8 mouse cellular contexts compared by ENCODE assay signal in genomic region chr6:88189312-88190042, GRCm38 (mm10). TPM values are rescaled to one million over a fixed set of nuclear protein-coding genes. Genes with fewer than 3 reads are reported as not detected.
DNase-seq lines count a peak whose midpoint lies in the region; ATAC-seq and TF ChIP-seq lines count a peak whose summit lies in the region.

No protein-coding gene starts in this region.

- H3K4me2 ChIP-seq in heart, embryonic 14.5 days (ENCODE audit: low read length) = peak overlapping the region; percentile 85
- peak overlapping the region; percentile 76 for H3K4me2 ChIP-seq in kidney, postnatal 0 days (ENCODE audit: low read length)
- H3K4me2 ChIP-seq in midbrain, postnatal 0 days (ENCODE audit: low read depth, low read length, poor library complexity, severe bottlenecking) = peak overlapping the region; percentile 65

- peak overlapping the region; percentile 58 for H3K4me3 ChIP-seq in embryonic fibroblast, embryonic 13.5 days (ENCODE audit: insufficient read depth, low read length)
- H3K4me3 ChIP-seq in heart, embryonic 14.5 days (ENCODE audit: control insufficient read depth in 1 of 2, insufficient read depth in 1 of 2, low read depth in 1 of 2, low read length in 2 of 2) = peak overlapping the region; percentile 48 to 51
- H3K4me3 ChIP-seq in kidney, postnatal 0 days (replicated peaks; ENCODE audit: low read depth, low read length) = peak overlapping the region; percentile 45
- peak overlapping the region; percentile 47 for H3K4me3 ChIP-seq in midbrain, postnatal 0 days (ENCODE audit: low read depth, low read length)

- peak; percentile 85 for TF ChIP-seq CTCF in embryonic fibroblast, embryonic 13.5 days (IDR thresholded peaks at IDR 0.05; ENCODE audit: borderline replicate concordance, insufficient read depth, low read length)
- peak; percentile 91 for TF ChIP-seq CTCF in kidney, postnatal 0 days (IDR thresholded peaks at IDR 0.05; ENCODE audit: low read depth)
- peak; percentile 87 for TF ChIP-seq CTCF in midbrain, postnatal 0 days (IDR thresholded peaks at IDR 0.05)

- DNase-seq in CD4-positive helper T cell, adult 2 months (ENCODE audit: low read depth, low spot score) = peak; percentile 65
- peak; percentile 73 for DNase-seq in brain, adult 2 months (ENCODE audit: low read depth, low spot score)
- DNase-seq in kidney, postnatal 0 days (ENCODE audit: low spot score) = peak; percentile 71
- peak; percentile 78 for DNase-seq in liver
- DNase-seq in midbrain, postnatal 0 days (ENCODE audit: low spot score) = peak; percentile 64
- DNase-seq in splenic B cell, adult 2 months (ENCODE audit: low read depth, low spot score) = peak; percentile 57

- ATAC-seq in heart, embryonic 14.5 days (ENCODE audit: insufficient number of reproducible peaks, insufficient read depth, low FRiP score, low read depth) = peak; percentile 75
- ATAC-seq in kidney, postnatal 0 days (replicated peaks; ENCODE audit: low FRiP score, low read depth) = peak; percentile 67
- ATAC-seq in midbrain, postnatal 0 days (ENCODE audit: low FRiP score) = peak; percentile 69

- H3K36me3 ChIP-seq in heart, embryonic 14.5 days (ENCODE audit: control insufficient read depth, insufficient read depth, low read length) = no peaks in the 10 kb centered on the region
- no peaks in the 10 kb centered on the region for H3K36me3 ChIP-seq in kidney, postnatal 0 days (ENCODE audit: insufficient read depth, low read length)
- H3K36me3 ChIP-seq in midbrain, postnatal 0 days (ENCODE audit: insufficient read depth, low read length) = no peaks in the 10 kb centered on the region
- H3K36me3 ChIP-seq in splenic B cell, adult 2 months (ENCODE audit: control insufficient read depth, insufficient read depth, low read length, poor library complexity, severe bottlenecking) = no peaks in the 10 kb centered on the region

- WGBS in heart, embryonic 14.5 days = 1% methylated on average over 56 of the region's 56 CpGs
- WGBS in kidney, postnatal 0 days = 1% methylated on average over 56 of the region's 56 CpGs
- 2% methylated on average over 55 of the region's 56 CpGs for WGBS in midbrain, postnatal 0 days

- H3K4me1 ChIP-seq in embryonic fibroblast, embryonic 13.5 days (ENCODE audit: control insufficient read depth, insufficient read depth, low read length) = no peaks in the 10 kb centered on the region
- peaks cover 13 to 27% of the 10 kb centered on the region in 2 experiments for H3K4me1 ChIP-seq in heart, embryonic 14.5 days (ENCODE audit: control insufficient read depth in 2 of 2, insufficient read depth in 2 of 2, low read length in 2 of 2)
- peaks cover 14% of the 10 kb centered on the region for H3K4me1 ChIP-seq in kidney, postnatal 0 days (replicated peaks; ENCODE audit: insufficient read depth, low read length)
- 0 out of 2 replicates have a peak, but pooled peaks cover 2% of the 10 kb centered on the region for H3K4me1 ChIP-seq in midbrain, postnatal 0 days (ENCODE audit: insufficient read depth, low read length)

- no peaks in the 10 kb centered on the region for H3K9me3 ChIP-seq in heart, embryonic 14.5 days (ENCODE audit: control insufficient read depth, low read length)
- H3K9me3 ChIP-seq in kidney, postnatal 0 days (replicated peaks; ENCODE audit: low read length) = no peaks in the 10 kb centered on the region
- no peaks in the 10 kb centered on the region for H3K9me3 ChIP-seq in midbrain, postnatal 0 days (ENCODE audit: low read length)

- H3K27me3 ChIP-seq in heart, embryonic 14.5 days (ENCODE audit: control insufficient read depth, insufficient read depth, low read length) = peaks cover 81% of the 10 kb centered on the region
- H3K27me3 ChIP-seq in kidney, postnatal 0 days (ENCODE audit: insufficient read depth, low read length) = peaks cover 58% of the 10 kb centered on the region
- H3K27me3 ChIP-seq in midbrain, postnatal 0 days (ENCODE audit: insufficient read depth, low read length) = peaks cover 40% of the 10 kb centered on the region
- H3K27me3 ChIP-seq in splenic B cell, adult 2 months (ENCODE audit: control insufficient read depth, insufficient read depth, low read length, poor library complexity, severe bottlenecking) = no peaks in the 10 kb centered on the region

- H3K27ac ChIP-seq in embryonic fibroblast, embryonic 13.5 days (ENCODE audit: insufficient read depth, low read length) = no peak overlapping the region
- no peak overlapping the region for H3K27ac ChIP-seq in heart, embryonic 14.5 days (replicated peaks in 1 of 2; ENCODE audit: control insufficient read depth in 1 of 2, insufficient read depth in 1 of 2, low read depth in 2 of 2, low read length in 2 of 2)
- H3K27ac ChIP-seq in kidney, postnatal 0 days = no peak overlapping the region
- H3K27ac ChIP-seq in midbrain, postnatal 0 days (ENCODE audit: low read depth, low read length) = no peak overlapping the region

- no peak for TF ChIP-seq POLR2A in embryonic fibroblast, embryonic 13.5 days (IDR thresholded peaks at IDR 0.05; ENCODE audit: low read depth, low read length)

- H3K9ac ChIP-seq in heart, embryonic 14.5 days (ENCODE audit: low read length) = peak overlapping the region; percentile 46; the same call in 1 of the 2 replicates
- no peak overlapping the region for H3K9ac ChIP-seq in kidney, postnatal 0 days (ENCODE audit: low read depth, low read length)
- peak overlapping the region; percentile 44 for H3K9ac ChIP-seq in midbrain, postnatal 0 days (replicated peaks; ENCODE audit: low read length, poor library complexity, severe bottlenecking)

RNA-seq across cellular contexts. Expression of gene Gata2, which starts 4.2 kb away (rescaled TPM):
- 6.4 and 10.9 TPM in 2 replicates for polyA plus RNA-seq in embryonic fibroblast, embryonic 13.5 days (2011; ENCODE audit: insufficient read length, low read depth, missing spikeins)
- polyA plus RNA-seq in heart, embryonic 14.5 days (2014; fragmentation: Nextera tagmentation; extraction: Ambion mirVana) = 12.5 and 18.6 TPM in 2 replicates
- 56.3 and 64.3 TPM in 2 replicates for polyA plus RNA-seq in kidney, postnatal 0 days (2015; fragmentation: Nextera tagmentation; extraction: Ambion mirVana)
- 9.2 and 19.3 TPM in 2 replicates for total RNA-seq in midbrain, postnatal 0 days (2014; rRNA removed)
- polyA plus RNA-seq in midbrain, postnatal 0 days (2015; fragmentation: Nextera tagmentation; extraction: Ambion mirVana) = 17.2 and 18.5 TPM in 2 replicates

RNA-seq across cellular contexts. Expression of gene Dnajb8, which starts 32.6 kb away (rescaled TPM):
- not detected in 2 replicates for polyA plus RNA-seq in embryonic fibroblast, embryonic 13.5 days (2011; ENCODE audit: insufficient read length, low read depth, missing spikeins)
- not detected in 2 replicates for polyA plus RNA-seq in heart, embryonic 14.5 days (2014; fragmentation: Nextera tagmentation; extraction: Ambion mirVana)
- not detected in 2 replicates for polyA plus RNA-seq in kidney, postnatal 0 days (2015; fragmentation: Nextera tagmentation; extraction: Ambion mirVana)
- total RNA-seq in midbrain, postnatal 0 days (2014; rRNA removed) = not detected in 2 replicates
- polyA plus RNA-seq in midbrain, postnatal 0 days (2015; fragmentation: Nextera tagmentation; extraction: Ambion mirVana) = not detected in 2 replicates
